Mouse (Mus musculus) spleen, postnatal 10 days (tissue): Measurements from ENCODE around the gene Zg16.

Experiments used
- DNase-seq, 2 experiments: peaks; one replicate each; pipeline ENCODE4 v3.0.0; 2021 to 2022; ENCODE audit warnings: low spot score in 2 of 2

The Zg16 gene

DNA sequence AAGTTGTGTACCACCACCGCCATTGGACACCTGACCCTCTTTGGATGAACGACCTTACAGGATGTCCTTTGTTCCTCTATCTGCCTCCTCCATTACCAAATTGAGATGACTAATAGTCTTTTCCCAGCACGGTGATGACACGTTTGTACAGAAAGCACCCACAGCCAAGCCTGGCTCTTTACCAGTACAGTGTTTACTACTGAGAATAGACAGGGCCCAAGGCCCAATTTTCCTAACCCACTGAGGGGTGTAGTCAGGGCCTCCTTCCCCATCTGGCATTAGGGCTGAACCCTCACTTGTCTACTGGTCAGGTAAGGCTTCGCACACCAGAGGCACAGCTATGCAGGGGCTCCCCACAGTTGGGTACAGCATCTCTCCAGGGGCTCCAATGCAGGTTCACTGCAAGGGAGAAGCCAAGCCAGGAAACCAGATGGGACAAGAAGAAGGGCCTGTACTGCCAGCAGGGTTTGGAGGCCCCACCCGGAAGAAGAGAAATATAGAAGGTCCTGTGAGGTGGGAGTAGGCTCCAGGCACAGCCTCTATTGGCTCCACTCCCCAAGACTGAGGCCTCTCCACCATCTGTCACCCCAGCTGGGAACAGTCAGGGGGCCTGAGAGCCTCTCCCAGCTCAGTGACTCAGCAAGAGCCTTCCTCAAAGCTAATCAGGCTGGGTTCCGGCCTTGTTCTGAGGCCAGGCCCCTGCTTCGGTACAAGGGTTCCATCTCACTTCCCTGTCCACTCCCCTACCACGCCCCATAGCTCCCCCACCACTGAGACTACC, 78.7 kb downstream of the Zg16 start:
- DNase-seq: peak in 1 of 2 experiments; percentile 63

DNA sequence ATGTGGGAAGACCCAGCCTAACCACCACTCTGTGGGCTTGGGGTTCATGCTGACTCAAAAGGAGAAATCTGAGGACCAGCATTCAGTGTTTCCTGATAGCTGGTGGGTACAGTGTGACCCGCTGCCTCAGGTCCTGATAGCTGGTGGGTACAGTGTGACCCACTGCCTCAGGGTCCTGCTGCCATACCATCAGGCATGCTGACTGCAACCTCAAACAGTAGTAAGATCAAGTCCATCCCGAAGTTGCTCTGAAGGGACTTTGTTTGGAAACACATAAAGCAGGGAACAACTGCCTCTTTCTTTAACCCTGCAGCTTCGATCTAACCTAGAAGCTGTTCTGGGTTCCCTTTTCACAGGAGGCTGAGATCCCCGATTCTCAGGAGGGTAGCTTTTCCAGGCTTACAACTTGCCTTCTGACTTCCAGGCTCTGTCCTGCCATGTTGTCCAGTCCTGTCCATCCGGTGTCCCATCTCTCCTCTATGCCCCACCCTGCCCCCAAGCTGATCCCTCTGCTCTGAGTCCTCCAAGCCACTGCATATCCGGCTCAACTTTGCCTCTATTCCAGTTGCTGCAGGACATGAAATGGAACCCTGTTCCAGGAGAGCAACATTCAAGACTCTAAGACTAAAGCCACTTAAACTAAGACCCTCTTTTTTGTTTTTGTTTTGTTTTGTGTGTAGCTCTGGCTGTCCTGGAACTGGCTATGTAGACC, 79.7 kb downstream of the Zg16 start:
- no peak for DNase-seq

DNA sequence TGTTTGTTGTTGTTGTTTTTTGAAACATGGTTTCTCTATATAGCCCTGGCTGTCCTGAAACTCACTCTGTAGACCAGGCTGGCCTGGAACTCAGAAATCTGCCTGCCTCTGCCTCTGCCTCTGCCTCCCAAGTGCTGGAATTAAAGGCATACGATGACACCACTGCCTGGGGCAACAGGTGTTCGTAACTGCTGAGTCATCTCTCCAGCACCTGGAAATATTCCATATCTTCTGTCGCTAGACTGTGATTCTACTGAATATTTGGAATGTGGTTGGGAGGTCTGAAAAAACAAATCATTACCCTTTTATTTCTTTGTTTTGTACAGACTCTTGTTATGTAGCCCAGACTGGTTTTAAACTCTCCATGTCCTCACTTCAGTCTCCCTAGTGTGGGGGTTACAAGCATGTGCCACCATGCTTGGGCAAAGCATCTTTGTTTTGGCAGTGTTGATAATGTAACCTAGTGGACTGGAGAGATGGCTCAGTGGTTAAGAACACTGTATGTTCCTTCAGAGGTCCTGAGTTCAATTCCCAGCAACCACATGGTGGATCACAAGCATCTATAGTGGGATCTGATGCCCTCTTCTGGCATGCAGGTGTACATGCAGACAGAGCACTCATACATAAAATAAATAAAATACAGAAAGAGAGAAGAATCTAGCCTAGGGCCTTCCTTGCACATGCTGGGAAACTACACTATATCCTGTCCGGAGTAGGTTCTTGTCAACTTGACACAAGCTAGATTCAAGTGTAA, 82.8 kb downstream of the Zg16 start:
- DNase-seq: no peak

DNA sequence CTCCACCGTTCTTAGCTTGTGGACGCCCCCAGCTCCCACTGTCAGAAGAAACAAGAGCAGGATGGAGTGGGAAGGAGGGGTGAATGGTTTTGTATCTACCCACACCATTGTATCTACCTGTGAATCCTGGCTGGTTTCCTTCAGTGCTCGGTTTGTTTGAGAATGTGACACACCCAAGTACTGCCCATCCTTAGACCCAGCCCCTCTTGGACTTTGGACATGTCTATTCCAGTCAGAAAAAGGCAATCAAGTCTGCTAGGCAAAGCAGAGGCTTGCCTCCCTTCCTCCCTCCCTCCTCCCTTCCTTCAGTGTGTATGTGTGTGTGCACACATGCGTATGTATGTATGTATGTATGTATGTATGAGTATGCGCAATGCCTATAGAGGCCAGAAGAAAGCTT, 83.5 kb downstream of the Zg16 start:
- no peak for DNase-seq
